Mouse (Mus musculus) E14TG2a.4 (cell line): ENCODE measurements around the gene Myo18a.
A peak's percentile ranks its signal among the peaks of the same experiment; 100 is the strongest.

Experiments
- H3K27me3 ChIP-seq: 2 replicates; pipeline ENCODE4 v1.6.1; 2014; ENCODE audit warnings: low read length, control low read depth; ENCODE audit not compliant: insufficient read depth
- H3K36me3 ChIP-seq: 2 replicates; pipeline ENCODE4 v1.6.1; 2014; ENCODE audit warnings: low read length, control low read depth; ENCODE audit not compliant: insufficient read depth
- H3K4me1 ChIP-seq: replicated peaks from 2 replicates; pipeline ENCODE4 v1.6.1; 2014; ENCODE audit warnings: low read depth, low read length, control low read depth
- H3K4me3 ChIP-seq: replicated peaks from 2 replicates; pipeline ENCODE4 v1.5.1; 2014; ENCODE audit warnings: mild to moderate bottlenecking, low read length
- H3K9me3 ChIP-seq: 2 replicates; pipeline ENCODE4 v1.6.1; 2014; ENCODE audit warnings: low read length, control low read depth
- CTCF ChIP-seq: conservative IDR thresholded peaks from 2 replicates; pipeline ENCODE4 v1.5.1; 2014; ENCODE audit warnings: low read length
- NANOG ChIP-seq: IDR thresholded peaks from 2 replicates; pipeline ENCODE4 v1.6.1; 2014; ENCODE audit warnings: borderline replicate concordance, low read length, mixed read lengths
- POU5F1 ChIP-seq: IDR thresholded peaks from 2 replicates; pipeline ENCODE4 v1.6.1; 2014; ENCODE audit warnings: low read length, borderline replicate concordance

The Myo18a gene

GRCm38 (mm10) chr11:77785768-77786561 is 22.9 kb downstream of the Myo18a start:
- peaks cover 87% of the 10 kb centered on the region for H3K4me1 ChIP-seq
- peak overlapping the region; percentile 58 for H3K4me3 ChIP-seq
- TF ChIP-seq POU5F1 (no peak), NANOG (no peak), CTCF (no peak)
- H3K9me3 ChIP-seq: no peaks in the 10 kb centered on the region
- peaks cover 4% of the 10 kb centered on the region for H3K36me3 ChIP-seq
- no peaks in the 10 kb centered on the region for H3K27me3 ChIP-seq

- Histone ChIP-seq H3K4me3 (peak within 1 kb of the TSS; percentile 58; the same call in 1 of the 2 replicates), H3K27me3 (no peaks in the 10 kb centered on the region), H3K36me3 (no peaks in the 10 kb centered on the region), H3K9me3 (no peaks in the 10 kb centered on the region), H3K4me1 (peaks cover 90% of the 10 kb centered on the region)
- TF ChIP-seq NANOG (no peak), POU5F1 (no peak), CTCF (no peak)
Observed at GRCm38 (mm10) chr11:77787707-77788106, 24.7 kb downstream of the Myo18a start, which contains the start of gene Gm10277. TSS of gene Gm10277 (minus strand) at chr11:77787747.

- peaks cover 83% of the 10 kb centered on the region for H3K4me1 ChIP-seq
- TF ChIP-seq NANOG: no peak
- no peak for TF ChIP-seq CTCF
- TF ChIP-seq POU5F1: no peak
- H3K9me3 ChIP-seq: no peaks in the 10 kb centered on the region
- no peaks in the 10 kb centered on the region for H3K27me3 ChIP-seq
- H3K36me3 ChIP-seq: no peaks in the 10 kb centered on the region
- no peak overlapping the region for H3K4me3 ChIP-seq
Observed at GRCm38 (mm10) chr11:77789512-77789911, 26.5 kb downstream of the Myo18a start.

- no peaks in the 10 kb centered on the region for H3K36me3 ChIP-seq
- H3K4me3 ChIP-seq: no peak overlapping the region
- H3K27me3 ChIP-seq: no peaks in the 10 kb centered on the region
- TF ChIP-seq POU5F1 (no peak), CTCF (no peak), NANOG (no peak)
- H3K9me3 ChIP-seq: no peaks in the 10 kb centered on the region
- H3K4me1 ChIP-seq: peaks cover 76% of the 10 kb centered on the region
Observed at GRCm38 (mm10) chr11:77790286-77790685, 27.2 kb downstream of the Myo18a start.

GRCm38 (mm10) chr11:77791241-77791727 is 28.2 kb downstream of the Myo18a start:
- H3K36me3 ChIP-seq: no peaks in the 10 kb centered on the region
- H3K27me3 ChIP-seq: no peaks in the 10 kb centered on the region
- peaks cover 66% of the 10 kb centered on the region for H3K4me1 ChIP-seq
- H3K9me3 ChIP-seq: no peaks in the 10 kb centered on the region
- no peak for TF ChIP-seq NANOG
- H3K4me3 ChIP-seq: peak overlapping the region; percentile 73

- no peak for TF ChIP-seq NANOG
- no peak for TF ChIP-seq CTCF
- no peak for TF ChIP-seq POU5F1
- peak overlapping the region; percentile 73 for H3K4me3 ChIP-seq
Observed at GRCm38 (mm10) chr11:77791752-77792565, 28.9 kb downstream of the Myo18a start.

GRCm38 (mm10) chr11:77792566-77792909 is 29.5 kb downstream of the Myo18a start:
- no peak for TF ChIP-seq CTCF
- no peak for TF ChIP-seq POU5F1
- Histone ChIP-seq H3K9me3 (no peaks in the 10 kb centered on the region), H3K4me3 (peak overlapping the region; percentile 73), H3K36me3 (no peaks in the 10 kb centered on the region), H3K4me1 (peaks cover 54% of the 10 kb centered on the region), H3K27me3 (no peaks in the 10 kb centered on the region)

More at GRCm38 (mm10) chr11:77791752-77792565, 28.9 kb downstream of the Myo18a start:
- Histone ChIP-seq H3K9me3 (no peaks in the 10 kb centered on the region), H3K4me1 (peaks cover 60% of the 10 kb centered on the region), H3K27me3 (no peaks in the 10 kb centered on the region), H3K36me3 (no peaks in the 10 kb centered on the region)

GRCm38 (mm10) chr11:77793238-77793930 is 30.3 kb downstream of the Myo18a start:
- H3K9me3 ChIP-seq: no peaks in the 10 kb centered on the region
- TF ChIP-seq CTCF (peak; percentile 92), POU5F1 (no peak)
- H3K27me3 ChIP-seq: no peaks in the 10 kb centered on the region
- peaks cover 46% of the 10 kb centered on the region for H3K4me1 ChIP-seq
- peak overlapping the region; percentile 73 for H3K4me3 ChIP-seq
- H3K36me3 ChIP-seq: no peaks in the 10 kb centered on the region
